Mouse (Mus musculus): ENCODE measurements around the gene Il9. TPM values are rescaled to one million over a fixed set of nuclear protein-coding genes. Genes with fewer than 3 reads are reported as not detected.

The Il9 gene
- not detected for total RNA-seq (2021)
- long read RNA-seq, experiment 1: 0 reads
- long read RNA-seq, experiment 2: 0 reads

- no peak for DNase-seq
These were observed at the start of gene Il9 for GRCm38 (mm10) chr13:56482146-56482545. Gene Il9 (minus strand): TSS chr13:56482246.

GRCm38 (mm10) chr13:56529685-56530084, 47.6 kb upstream of the Il9 start:
- no peak for DNase-seq

- no peak for DNase-seq
These were observed 47.0 kb upstream of the Il9 start for GRCm38 (mm10) chr13:56529031-56529430.

- DNase-seq: no peak
These were observed 46.2 kb upstream of the Il9 start for GRCm38 (mm10) chr13:56528281-56528680.

GRCm38 (mm10) chr13:56527846-56528245, 45.8 kb upstream of the Il9 start:
- DNase-seq: no peak

GRCm38 (mm10) chr13:56526871-56527270, 44.8 kb upstream of the Il9 start:
- DNase-seq: no peak

- DNase-seq: no peak
These were observed 40.7 kb upstream of the Il9 start for GRCm38 (mm10) chr13:56522821-56523167.

- peak; percentile 90 for DNase-seq
These were observed 40.2 kb upstream of the Il9 start, which contains the start of gene Fbxl21 for GRCm38 (mm10) chr13:56522081-56522820. Gene Fbxl21 (plus strand): TSS chr13:56522472.

- DNase-seq: no peak
These were observed 34.8 kb upstream of the Il9 start for GRCm38 (mm10) chr13:56516816-56517215.

GRCm38 (mm10) chr13:56516311-56516710, 34.3 kb upstream of the Il9 start:
- no peak for DNase-seq

- no peak for DNase-seq
These were observed 31.5 kb upstream of the Il9 start for GRCm38 (mm10) chr13:56513595-56513994.

GRCm38 (mm10) chr13:56509796-56510195, 27.8 kb upstream of the Il9 start:
- DNase-seq: no peak

- no peak for DNase-seq
These were observed 24.9 kb upstream of the Il9 start for GRCm38 (mm10) chr13:56506871-56507496.

GRCm38 (mm10) chr13:56501866-56502420, 19.9 kb upstream of the Il9 start:
- DNase-seq: no peak

- no peak for DNase-seq
These were observed 18.6 kb upstream of the Il9 start for GRCm38 (mm10) chr13:56500636-56501035.

- DNase-seq: no peak
These were observed 18.1 kb upstream of the Il9 start for GRCm38 (mm10) chr13:56500132-56500531.

- DNase-seq: no peak
These were observed 12.4 kb upstream of the Il9 start for GRCm38 (mm10) chr13:56494440-56494839.

- no peak for DNase-seq
These were observed 6.0 kb upstream of the Il9 start for GRCm38 (mm10) chr13:56488012-56488411.

- DNase-seq: no peak
These were observed 4.0 kb downstream of the Il9 start for GRCm38 (mm10) chr13:56478027-56478426.

GRCm38 (mm10) chr13:56477271-56477670, 4.8 kb downstream of the Il9 start:
- DNase-seq: no peak

GRCm38 (mm10) chr13:56476790-56477189, 5.3 kb downstream of the Il9 start:
- no peak for DNase-seq

- DNase-seq: no peak
These were observed 6.7 kb downstream of the Il9 start for GRCm38 (mm10) chr13:56475363-56475762.

GRCm38 (mm10) chr13:56472661-56473060, 9.4 kb downstream of the Il9 start:
- DNase-seq: no peak

GRCm38 (mm10) chr13:56471951-56472350, 10.1 kb downstream of the Il9 start:
- peak; percentile 48 for DNase-seq
